Mouse (Mus musculus): ENCODE measurements around the gene Cav2. TPM values are rescaled to one million over a fixed set of nuclear protein-coding genes. Genes with fewer than 3 reads are reported as not detected.

Gene Cav2
- total and polyA plus RNA-seq, 3 experiments, result 0.08 TPM; not detected in 2

- H3K9me3 ChIP-seq (replicated peaks; ENCODE audit: low read length), result no peaks in the 10 kb centered on the region
- in situ Hi-C loops (cut with MboI; ENCODE audit: low pct_ligation_motif_present, low pct_unique_long_range_greater_than_20kb, low sequenced_read_pairs) (no loop called here), dilution Hi-C loops (cut with MboI; ENCODE audit: extremely low pct_ligation_motif_present, extremely low pct_unique_long_range_greater_than_20kb, low sequenced_read_pairs) (no loop called here)
- H3K4me2 ChIP-seq (ENCODE audit: insufficient read depth, low read depth, poor library complexity, severe bottlenecking), result no peak overlapping the region
- DNase-seq (ENCODE audit: extremely low read depth), result no peak
- H3K36me3 ChIP-seq (replicated peaks in 1 of 2; ENCODE audit: control insufficient read depth in 1 of 2, insufficient read depth in 1 of 2, low read length in 1 of 2), result no peaks in the 10 kb centered on the region
- no peak overlapping the region for H3K9ac ChIP-seq (ENCODE audit: insufficient read depth, low read depth)
- H3K4me1 ChIP-seq (ENCODE audit: control insufficient read depth in 1 of 2, insufficient read depth in 2 of 2), result no peaks in the 10 kb centered on the region
- H3K27me3 ChIP-seq (replicated peaks), result no peaks in the 10 kb centered on the region
- no peaks in the 10 kb centered on the region for H3K79me2 ChIP-seq (replicated peaks; ENCODE audit: control insufficient read depth, extremely low read depth, insufficient read depth, poor library complexity, severe bottlenecking)
- no peak overlapping the region for H3K27ac ChIP-seq (ENCODE audit: insufficient read depth, low read depth)
- TF ChIP-seq ZKSCAN1 (IDR thresholded peaks at IDR 0.05; ENCODE audit: borderline replicate concordance, low read depth, low read length) (no peak), RCOR1 (conservative IDR thresholded peaks at IDR 0.05; ENCODE audit: low read depth, low read length) (no peak), MXI1 (IDR thresholded peaks at IDR 0.05; ENCODE audit: low read depth, low read length) (no peak), ETS1 (conservative IDR thresholded peaks at IDR 0.05; ENCODE audit: low read depth, low read length) (no peak), MEF2A (IDR thresholded peaks at IDR 0.05; ENCODE audit: borderline replicate concordance, low read depth, low read length) (no peak), E2F4 (IDR thresholded peaks at IDR 0.05; ENCODE audit: insufficient replicate concordance, low read depth, low read length) (no peak), EP300 (IDR thresholded peaks at IDR 0.05; ENCODE audit: low read length) (no peak), PAX5 (IDR thresholded peaks at IDR 0.05; ENCODE audit: low read length) (no peak), SIN3A (IDR thresholded peaks at IDR 0.05; ENCODE audit: low read length) (no peak), JUND (conservative IDR thresholded peaks at IDR 0.05; ENCODE audit: low read depth, low read length) (no peak), NELFE (IDR thresholded peaks at IDR 0.05; ENCODE audit: low read depth, low read length) (no peak), CHD2 (IDR thresholded peaks at IDR 0.05; ENCODE audit: low read length) (no peak), USF1 (IDR thresholded peaks at IDR 0.05; ENCODE audit: low read depth, low read length) (no peak), SMC3 (IDR thresholded peaks at IDR 0.05; ENCODE audit: low read depth, low read length) (no peak), ZMIZ1 (IDR thresholded peaks at IDR 0.05; ENCODE audit: low read depth, low read length) (no peak), POLR2A (IDR thresholded peaks at IDR 0.05; ENCODE audit: low read depth, low read length) (no peak), JUN (IDR thresholded peaks at IDR 0.05; ENCODE audit: insufficient read depth, low read depth, low read length) (no peak), RAD21 (IDR thresholded peaks at IDR 0.05; ENCODE audit: low read depth, low read length) (no peak), HCFC1 (IDR thresholded peaks at IDR 0.05; ENCODE audit: low read depth, low read length) (no peak), TBP (conservative IDR thresholded peaks at IDR 0.05; ENCODE audit: low read depth, low read length) (no peak)
- no peak overlapping the region for H3K4me3 ChIP-seq (replicated peaks in 1 of 3; ENCODE audit: low read depth in 2 of 3, low read length in 2 of 3, poor library complexity in 1 of 3)
Measured at GRCm38 (mm10) chr6:17314659-17315616, 34.0 kb downstream of the Cav2 start.
